Mouse (Mus musculus) induced T-regulatory cell, adult 2 months (primary cell): ENCODE results near the gene Tceal9.
A peak's percentile ranks its signal among the peaks of the same experiment; 100 is the strongest.
"Not testable (repeated sequence)": the region's sequence is repeated elsewhere in the genome, so short reads cannot be mapped to it uniquely, and the experiment has no call there.

Source experiments
- DNase-seq: peaks from one replicate; pipeline ENCODE4 v3.0.0-alpha.2; 2012; ENCODE audit warnings: low read depth

Tceal9 gene

DNA sequence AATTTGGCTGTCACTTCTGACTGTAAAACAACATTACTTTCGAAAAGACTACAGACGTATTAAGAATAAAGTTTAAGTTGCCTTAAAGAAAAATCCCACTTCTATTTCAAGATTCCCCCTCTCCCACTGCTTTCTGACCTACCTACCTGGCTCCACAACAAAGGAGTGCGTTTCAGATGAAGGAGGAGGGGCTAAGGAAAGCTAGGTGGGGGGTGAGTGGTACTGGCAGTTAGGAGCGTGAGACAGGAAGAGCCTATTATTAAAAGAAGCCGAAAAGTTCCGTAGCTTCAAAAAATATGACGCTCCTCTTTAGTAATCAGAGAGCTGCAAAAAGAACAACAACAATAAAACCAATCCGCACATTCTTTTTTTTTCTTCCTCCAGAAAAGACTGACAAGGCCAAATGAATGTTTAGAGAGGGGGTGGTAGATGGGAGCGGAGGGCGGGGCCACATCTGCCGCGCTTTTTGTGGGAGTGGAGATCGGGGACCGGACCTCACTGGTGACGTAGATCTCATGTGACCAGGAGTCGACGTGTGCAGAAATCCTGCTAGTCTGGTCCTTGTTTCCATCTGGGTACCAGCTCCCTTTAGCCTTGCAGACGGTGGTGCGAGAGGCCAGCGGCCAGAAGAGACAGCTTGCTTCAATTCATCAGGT, at the start of gene Tceal9:
TSS of gene Tceal9 (plus strand) at position 506 of the 656 bp plus-strand sequence.
- peak; percentile 84 for DNase-seq

DNA sequence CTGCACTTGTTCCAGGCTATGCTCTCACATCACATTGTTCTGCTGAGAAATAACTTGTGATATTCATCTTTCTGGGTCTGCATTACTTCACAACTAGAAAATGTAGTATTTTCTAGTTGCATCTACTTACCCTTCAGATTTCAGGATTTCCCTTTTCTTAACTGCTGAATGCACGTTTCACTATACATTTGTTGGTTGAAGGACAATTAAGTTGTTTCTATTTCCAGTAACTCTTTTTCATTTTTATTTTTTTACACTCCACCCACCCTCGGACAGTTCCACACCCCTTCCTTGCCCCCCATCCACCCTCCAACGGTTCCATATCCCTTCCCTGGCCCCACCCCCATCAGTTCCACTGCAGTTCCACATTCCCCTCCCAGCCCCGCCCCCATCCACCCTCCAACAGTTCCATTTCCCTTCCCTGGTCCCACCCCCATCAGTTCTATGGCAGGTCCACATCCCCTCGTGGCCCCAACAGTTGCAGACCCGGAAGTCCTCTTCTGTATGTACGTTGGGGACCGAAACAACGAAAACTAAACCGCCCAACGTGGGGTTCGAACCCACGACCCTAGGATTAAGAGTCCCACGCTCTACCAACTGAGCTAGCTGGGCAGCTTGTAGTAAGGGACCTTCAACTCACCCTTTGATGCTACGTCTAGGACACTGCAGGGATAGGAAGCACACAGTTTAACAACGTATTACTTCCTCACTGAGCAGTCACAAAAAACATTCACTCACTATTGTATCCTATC, 49.5 kb upstream of the Tceal9 start:
- DNase-seq = no peak

DNA sequence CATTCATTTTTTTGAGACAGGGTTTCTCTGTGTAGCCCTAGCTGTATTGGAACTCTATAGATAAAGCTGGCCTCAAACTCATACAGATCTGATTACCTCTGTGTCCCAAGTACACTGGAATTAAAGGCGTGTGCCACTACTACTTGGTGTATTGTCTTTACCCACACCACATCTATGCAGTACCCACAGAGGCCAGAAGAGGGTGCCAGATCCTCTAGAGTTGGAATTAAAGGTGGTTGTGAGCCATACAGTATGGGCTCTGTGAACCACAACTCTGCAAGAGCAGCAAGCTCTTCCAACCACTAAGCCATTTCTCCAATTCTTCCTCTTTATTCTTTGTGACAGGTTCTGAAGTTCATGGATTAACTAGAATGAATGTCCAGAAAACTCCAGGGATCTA, 48.0 kb upstream of the Tceal9 start:
- DNase-seq = peak; percentile 46

DNA sequence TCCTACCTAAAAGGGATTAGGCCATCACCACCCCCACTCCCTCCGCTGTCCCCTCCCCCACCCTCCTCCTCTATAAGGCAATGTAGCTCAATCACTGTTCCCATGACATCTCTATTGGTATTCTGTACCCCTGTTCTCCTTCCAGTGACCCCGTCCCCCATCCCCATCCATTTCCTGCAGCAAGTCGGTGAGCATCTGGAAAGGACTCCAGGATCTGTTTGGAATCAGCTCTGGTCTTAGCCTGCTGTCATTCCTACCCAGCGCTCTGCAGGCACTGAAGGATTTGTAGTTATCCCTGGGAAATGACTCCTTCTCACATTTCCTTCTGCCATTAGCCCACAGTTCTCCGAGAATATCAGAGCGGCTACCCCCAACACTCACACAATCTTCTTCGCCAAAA, 41.6 kb upstream of the Tceal9 start:
- DNase-seq = no peak

DNA sequence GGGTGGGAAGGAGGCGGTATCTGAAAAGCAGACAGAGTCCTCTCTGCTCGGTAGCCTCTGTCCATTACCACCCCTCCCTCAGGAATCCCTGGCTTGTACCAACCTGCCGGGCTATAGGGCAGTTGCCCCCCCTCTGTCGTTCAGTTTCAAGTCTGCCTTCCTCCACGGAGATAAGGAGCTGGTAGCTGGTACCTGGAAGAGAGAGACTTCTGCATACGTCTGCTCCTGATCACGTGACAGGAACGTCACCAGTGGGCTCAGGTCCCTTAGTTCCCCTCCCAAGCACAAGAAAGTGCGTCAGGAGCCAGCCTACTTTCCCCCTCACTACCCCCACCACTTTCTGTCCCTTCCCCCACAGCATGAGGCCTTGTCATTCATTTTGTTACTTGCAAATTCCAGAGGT, 41.2 kb upstream of the Tceal9 start, which contains the start of gene Tceal5:
TSS of gene Tceal5 (minus strand) at position 213 of the 403 bp plus-strand sequence.
- no peak for DNase-seq

DNA sequence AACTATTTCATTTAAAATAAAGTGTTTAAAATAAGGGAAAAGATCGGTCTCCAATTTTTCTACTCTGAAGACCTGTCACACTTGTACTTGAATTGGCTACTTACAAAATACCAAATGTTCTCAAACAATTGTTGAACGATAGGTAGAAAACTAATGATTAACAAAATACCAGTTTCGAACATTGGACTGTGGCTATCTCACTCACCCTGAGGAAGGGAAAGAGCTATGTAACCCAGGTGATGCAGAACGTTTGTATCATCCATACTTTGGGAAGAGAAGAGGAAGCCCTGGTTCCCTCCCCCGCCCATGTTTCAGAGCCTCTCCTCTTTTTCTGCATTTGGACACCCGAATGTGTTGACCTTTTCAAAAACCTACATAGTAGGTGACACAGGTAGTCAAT, 40.5 kb upstream of the Tceal9 start:
- no peak for DNase-seq

DNA sequence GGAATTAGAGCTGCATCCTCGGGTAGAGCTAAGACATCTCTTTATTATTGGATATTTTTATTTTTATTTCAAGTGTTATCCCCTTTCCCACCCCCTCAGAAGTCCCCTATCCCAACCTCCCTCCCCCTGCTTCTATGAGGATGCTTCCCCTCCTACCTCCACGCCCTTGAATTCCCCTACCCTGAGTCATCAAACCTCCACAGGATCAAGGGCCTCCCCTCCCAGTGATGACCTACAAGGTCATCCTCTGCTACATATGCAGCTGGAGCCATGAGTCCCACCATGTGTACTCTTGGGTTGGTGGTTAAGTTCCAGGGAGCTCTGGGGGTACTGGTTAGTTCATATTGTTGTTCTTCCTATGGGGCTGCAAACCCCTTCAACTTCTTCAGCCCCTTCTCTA, 31.5 kb upstream of the Tceal9 start:
- DNase-seq = no peak

DNA sequence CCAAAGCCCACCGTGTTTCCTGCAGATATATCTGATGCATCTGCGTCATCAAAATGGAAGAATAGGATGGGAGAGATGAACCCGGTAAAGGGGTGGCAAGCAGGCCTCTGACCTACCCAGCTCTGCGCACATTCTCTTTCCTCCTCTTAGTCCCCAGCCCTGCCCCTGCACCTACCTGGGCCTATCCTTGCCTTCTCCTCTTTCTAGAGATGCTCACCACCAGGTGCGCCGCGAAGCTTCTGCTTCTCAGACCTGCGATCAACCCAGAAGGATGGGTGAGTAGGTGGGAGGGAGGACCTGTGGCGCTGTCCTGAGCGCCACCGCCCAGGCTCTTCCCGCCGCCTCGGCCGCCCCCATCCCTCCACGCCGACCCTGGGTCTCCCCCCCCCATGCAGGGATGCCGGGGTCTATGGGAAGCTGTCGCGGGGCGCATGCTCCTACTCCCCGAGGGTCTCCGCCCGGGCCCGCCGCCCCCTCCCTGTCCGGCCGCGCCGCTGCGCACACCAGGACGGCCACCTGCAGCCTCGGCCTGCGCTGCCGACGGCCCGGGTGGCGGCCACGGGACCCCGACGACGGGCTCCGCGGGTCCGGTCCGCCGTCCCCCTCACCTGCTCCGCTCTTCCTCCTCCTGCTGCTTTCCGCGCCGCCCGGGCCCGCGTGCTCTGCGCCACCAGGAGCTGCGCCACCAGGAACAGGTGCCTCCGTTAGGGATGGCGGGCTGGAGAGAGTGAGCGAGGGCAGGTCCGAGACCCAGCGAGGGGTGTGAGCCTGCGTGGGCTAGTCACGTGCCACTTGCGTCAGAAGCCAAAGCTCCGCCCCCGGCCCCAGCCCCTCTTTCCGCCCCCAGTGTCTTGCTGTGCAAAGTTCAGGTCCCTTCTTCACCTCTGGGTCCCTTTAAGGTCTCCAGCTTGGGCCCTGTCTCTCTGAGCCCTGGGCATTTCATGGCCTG, 29.9 kb upstream of the Tceal9 start, which contains the start of the genes Tceal7 and Bex1:
TSS of gene Tceal7 (plus strand) at position 51 of the 949 bp plus-strand sequence.
TSS of gene Bex1 (minus strand) at position 785 of the 949 bp plus-strand sequence.
- DNase-seq = not testable (repeated sequence)

DNA sequence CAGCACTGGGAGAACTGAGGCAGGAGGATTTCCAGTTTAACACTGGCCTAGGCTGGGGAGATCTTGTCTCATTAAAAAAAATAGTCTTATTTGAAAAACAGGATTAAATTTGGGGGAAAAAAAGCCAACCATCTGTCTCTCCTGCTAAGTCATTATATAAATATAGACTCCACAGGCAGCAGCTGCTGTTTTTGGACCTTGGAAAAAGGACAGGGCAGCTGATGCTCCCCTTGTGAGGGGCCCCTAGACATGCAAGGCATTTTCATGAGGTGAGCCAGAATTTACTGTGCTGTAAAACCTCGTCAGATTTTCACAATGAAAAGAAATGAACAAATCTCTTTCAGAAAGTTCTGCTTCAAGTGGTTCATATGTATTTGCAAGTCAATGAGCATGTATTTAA, 28.6 kb upstream of the Tceal9 start:
- DNase-seq = no peak

DNA sequence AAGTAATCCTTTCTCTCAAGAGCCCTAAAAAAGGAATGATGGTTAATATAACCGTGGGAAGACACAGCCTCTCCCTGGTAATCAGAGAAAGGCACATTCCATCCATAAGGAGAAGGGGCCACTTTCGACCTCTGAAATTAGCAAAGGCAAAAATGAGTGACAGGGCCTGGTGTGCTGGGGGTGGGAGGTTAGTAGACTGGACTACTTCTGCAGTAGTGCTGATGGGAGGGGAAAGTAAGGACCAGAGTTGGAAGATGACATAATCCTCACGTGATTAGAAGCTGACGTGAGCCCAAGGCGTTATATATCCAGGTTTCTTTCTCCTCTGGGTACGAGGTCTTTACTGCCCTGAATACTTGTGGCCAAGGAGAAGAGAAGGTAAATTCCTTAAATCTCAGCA, 21.2 kb upstream of the Tceal9 start:
- DNase-seq = no peak

DNA sequence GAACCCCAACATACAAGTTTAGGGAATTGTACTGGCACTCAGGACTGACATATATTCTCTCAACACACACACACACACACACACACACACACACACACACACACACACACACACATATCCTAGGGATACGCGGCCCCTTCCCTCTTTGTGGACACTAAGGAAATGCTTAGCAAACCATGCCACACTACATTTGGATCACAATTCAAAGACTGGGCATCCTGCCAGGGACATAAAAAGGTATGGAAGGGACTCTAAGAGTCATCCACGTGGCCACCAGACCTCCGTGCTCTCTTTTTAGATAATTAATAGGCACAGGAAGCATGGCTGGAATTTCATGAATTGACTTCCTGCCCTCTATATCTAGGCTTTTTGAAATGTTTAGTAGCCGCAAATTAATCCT, 17.1 kb upstream of the Tceal9 start:
- no peak for DNase-seq

DNA sequence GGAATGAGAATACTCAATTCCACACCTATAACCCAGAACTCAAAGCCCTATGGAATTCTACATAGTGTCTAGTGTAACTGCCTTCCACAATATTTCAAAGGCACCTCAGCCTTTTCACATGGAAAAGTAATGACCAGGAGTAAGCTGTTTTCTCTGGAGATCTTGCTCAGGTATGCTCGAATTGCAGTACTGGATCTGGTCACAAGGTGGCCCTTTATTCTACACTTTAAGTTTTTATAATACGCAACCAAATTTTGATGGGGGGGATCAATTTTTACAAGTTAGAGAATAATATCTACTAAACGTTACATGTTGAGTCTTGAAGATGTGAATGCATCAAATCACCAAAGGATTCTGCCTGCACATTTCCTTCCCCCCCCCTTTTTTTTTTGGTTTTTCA, 6.8 kb upstream of the Tceal9 start:
- peak; percentile 62 for DNase-seq

DNA sequence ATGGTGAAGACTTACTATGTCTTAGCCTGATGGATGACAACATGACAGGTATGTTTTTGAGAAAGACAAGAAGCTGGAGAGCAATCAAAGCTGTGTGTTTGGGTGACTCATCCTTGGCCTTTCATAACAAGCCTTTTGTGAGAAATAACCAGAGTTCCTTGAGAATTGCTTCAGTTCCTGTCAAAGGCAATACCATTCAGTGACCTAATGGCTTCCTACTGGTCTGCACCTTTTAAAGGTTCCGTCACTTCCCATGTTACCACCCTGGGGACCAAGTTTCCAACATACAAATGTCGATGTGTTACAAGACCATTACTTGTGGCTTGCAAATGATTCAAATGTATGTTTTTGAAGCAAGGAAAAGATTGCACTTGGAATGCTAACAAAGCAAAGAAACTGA, 1.7 kb upstream of the Tceal9 start:
- peak; percentile 4 for DNase-seq

DNA sequence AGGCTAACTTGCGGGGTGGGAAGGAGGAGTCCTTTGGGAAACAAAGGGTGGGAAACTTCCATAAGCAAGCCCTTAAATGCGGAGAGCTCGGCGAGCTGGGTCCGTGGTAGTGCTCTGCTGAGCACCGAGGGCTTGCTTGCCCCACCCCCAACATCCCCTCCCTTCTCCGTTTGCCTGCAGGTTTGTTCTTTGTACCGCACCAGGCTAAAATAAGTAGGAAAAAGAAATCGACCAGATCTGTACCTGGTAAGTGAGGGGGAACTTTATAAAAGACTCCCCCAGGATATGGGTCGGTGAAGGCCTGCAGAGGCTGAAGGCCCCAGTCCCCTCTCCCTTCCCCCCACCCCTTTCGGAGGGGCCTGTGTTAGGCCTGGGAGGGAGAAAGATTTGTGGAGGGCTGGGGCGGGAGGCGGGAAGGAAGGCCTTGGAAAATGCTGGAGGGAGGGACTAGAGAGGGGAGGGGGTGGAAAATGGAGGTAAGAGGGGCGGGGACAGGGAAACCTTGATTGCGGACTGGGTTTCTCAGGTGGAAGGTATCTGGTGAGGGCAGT, 717 bp downstream of the Tceal9 start:
- DNase-seq = peak; percentile 41

DNA sequence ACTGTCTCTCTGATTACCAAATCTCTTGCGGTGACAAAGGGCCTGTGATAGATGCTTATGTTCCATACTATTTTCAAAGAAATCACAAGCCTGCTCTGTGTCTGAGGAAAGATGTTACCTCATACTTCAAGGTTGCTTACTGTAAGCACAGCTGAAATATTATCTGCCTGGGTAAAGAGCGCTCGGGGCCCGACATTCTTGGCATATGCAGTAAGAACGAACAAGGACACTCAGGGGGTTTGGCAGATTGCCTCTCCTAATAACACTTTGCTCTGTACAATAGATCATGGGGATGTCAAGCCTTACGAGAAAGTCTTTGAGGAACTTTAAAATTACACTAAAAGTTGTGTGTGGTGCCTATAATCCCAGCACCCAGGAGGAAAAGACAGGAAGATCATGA, 3.9 kb downstream of the Tceal9 start:
- no peak for DNase-seq

DNA sequence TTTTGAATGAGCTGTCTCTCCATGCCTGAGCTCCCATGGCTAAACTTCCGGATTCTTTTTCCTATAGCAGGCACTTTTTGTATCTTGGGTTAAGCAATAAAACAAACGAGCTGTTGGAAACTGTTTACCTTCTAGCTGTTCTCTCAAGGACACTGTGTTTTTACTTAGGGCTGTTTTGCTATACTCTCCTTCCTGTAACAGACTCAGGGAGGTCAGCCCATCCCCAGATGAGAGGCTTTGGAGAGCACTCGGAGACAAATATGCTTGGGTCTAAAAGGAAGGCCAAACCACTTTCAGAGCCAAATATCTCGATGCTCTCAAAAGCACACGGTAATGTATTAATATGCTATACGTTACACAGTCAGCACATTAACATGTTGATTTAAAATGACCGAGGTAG, 4.8 kb downstream of the Tceal9 start:
- no peak for DNase-seq

DNA sequence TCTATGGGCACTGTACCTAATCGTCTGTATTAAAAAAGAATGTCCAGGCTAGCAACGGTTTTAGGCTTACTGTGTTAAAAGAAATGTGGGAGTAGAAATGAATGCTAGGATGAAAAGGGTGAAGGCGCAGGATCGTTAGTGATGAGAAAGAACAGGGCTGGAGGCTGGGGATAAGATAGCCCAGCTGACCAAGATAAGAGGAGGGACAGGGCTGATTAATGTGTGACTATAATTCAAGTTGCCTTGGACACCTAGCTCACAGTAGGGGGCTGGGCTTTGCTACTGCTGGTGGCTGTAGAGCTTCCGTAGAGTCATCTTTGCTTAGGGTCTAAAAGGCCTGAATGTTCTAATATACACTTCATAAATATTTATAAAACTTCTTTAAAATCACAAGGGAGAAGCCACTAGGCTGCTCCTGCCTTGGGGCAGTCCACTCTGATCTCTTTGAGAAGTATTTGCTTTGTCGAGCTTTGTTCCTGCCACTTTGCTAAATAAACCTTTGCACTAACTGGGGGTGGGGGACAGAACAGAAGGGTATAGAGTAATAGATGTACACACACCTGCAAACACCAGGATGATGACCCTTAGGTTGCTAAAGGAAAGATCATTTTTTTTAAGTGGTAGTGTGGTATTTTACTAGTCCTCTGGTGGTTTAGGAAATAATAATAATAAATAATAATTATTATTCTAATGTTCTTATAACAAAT, 7.3 kb downstream of the Tceal9 start:
- DNase-seq = no peak

DNA sequence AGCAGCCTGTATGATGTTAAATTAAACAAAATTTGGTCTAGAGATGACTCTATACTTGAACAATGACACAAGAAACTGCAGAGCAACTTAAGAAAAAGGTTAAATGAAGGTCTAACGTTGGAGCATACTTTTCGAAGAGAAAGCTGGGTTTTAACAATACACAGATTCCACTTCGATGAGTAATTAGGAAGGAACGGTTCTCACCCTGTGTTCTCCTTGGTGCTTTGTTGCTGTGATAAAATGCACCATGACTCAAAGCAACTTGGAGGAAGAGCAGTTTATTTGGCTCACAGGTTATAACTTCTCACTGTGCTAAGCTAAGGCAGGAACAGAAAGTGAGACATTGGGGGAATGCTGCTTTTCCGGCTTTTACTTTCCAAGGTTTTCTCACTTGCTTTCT, 22.8 kb downstream of the Tceal9 start:
- no peak for DNase-seq

DNA sequence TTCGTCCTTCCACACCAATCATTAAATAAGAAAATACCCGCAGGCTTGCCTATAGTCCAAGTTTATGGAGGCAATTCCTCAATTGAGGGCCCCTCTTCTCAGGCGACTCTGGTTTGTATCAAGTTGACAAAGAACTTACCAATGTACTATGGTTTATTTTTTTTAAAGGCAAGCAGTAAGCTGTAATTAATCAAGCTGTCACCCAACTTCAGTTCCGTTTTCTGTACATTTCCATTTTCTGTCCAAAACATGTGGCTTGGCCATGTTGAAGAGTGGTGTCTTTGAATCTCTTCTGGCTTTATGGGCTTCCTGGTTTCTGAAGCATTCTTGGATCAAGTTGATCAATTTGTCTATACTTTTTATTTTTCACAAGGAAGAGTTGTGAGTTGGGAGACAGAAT, 23.3 kb downstream of the Tceal9 start:
- no peak for DNase-seq

DNA sequence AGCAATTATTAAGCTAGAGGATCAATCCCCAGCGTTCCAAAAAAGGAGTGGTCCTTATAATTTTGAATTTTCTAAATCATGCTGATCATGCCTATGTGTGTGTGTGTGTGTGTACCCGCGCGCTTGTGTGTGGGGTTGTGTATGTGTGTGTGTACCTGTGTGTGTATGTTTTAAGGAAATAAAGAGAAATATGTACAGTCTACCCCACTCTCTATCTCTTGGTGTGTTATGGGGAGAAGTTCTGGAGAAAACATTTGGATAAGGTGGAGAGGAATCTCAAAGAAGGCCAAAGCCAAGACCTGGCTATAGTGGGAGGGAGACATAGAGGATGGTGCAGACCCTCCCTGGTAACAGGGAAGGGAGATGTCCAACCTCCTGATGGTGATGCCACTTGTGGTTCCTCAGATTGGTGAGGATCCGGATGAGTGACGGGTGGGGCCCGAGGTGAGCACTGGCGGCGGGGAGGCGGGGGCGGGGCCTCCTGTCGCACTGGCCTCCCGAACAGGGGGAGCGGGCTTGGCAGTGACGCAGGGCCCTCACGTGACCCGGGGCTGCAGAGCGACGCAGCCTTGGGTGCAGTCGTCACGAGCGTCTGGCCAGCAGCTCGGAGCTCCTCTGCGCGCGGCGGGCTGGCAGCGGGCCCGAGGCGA, 25.0 kb downstream of the Tceal9 start, which contains the start of gene Bex3:
TSS of gene Bex3 (plus strand) at position 511 of the 650 bp plus-strand sequence.
- DNase-seq = peak; percentile 45
